Mouse (Mus musculus): ENCODE data around the gene Foxk1. TPM values are rescaled to one million over a fixed set of nuclear protein-coding genes. Genes with fewer than 3 reads are reported as not detected.

Foxk1 gene
- polyA plus RNA-seq, 1 experiment from 2014 or later, result 4.3 TPM

GRCm38 (mm10) chr5:142415401-142415800 lies 14.1 kb downstream of the Foxk1 start:
- Histone ChIP-seq H3K36me3 (replicated peaks) (peaks cover 64% of the 10 kb centered on the region), H3K27me3 (ENCODE audit: poor library complexity, severe bottlenecking) (no peaks in the 10 kb centered on the region), H3K27ac (no peak overlapping the region), H3K9me3 (no peaks in the 10 kb centered on the region), H3K4me3 (no peak overlapping the region), H3K4me1 (peaks cover 68% of the 10 kb centered on the region)
- 66% methylated on average over 6 of the region's 6 CpGs for WGBS
- no peak for DNase-seq (ENCODE audit: extremely low spot score, low spot score)

- DNase-seq (ENCODE audit: extremely low spot score, low spot score), result no peak
- Histone ChIP-seq H3K36me3 (replicated peaks) (peaks cover 66% of the 10 kb centered on the region), H3K9me3 (no peaks in the 10 kb centered on the region), H3K27ac (peak overlapping the region; percentile 74), H3K27me3 (ENCODE audit: poor library complexity, severe bottlenecking) (no peaks in the 10 kb centered on the region), H3K4me1 (peaks cover 66% of the 10 kb centered on the region), H3K4me3 (no peak overlapping the region)
- 15% methylated on average over 14 of the region's 14 CpGs for WGBS
Measured at GRCm38 (mm10) chr5:142416070-142416775, 14.9 kb downstream of the Foxk1 start.

GRCm38 (mm10) chr5:142417104-142417503 lies 15.8 kb downstream of the Foxk1 start:
- Histone ChIP-seq H3K4me3 (no peak overlapping the region), H3K4me1 (peaks cover 66% of the 10 kb centered on the region), H3K9me3 (no peaks in the 10 kb centered on the region), H3K27me3 (ENCODE audit: poor library complexity, severe bottlenecking) (no peaks in the 10 kb centered on the region), H3K36me3 (replicated peaks) (peaks cover 66% of the 10 kb centered on the region), H3K27ac (no peak overlapping the region; the same call in 1 of the 2 replicates)
- DNase-seq (ENCODE audit: extremely low spot score, low spot score), result no peak
- WGBS, result 77% methylated on average over 3 of the region's 3 CpGs

GRCm38 (mm10) chr5:142417876-142418275 lies 16.6 kb downstream of the Foxk1 start:
- DNase-seq (ENCODE audit: extremely low spot score, low spot score), result no peak
- H3K4me3 ChIP-seq, result no peak overlapping the region
- WGBS, result 86% methylated on average over 9 of the region's 9 CpGs
- no peaks in the 10 kb centered on the region for H3K9me3 ChIP-seq
- H3K36me3 ChIP-seq (replicated peaks), result peaks cover 65% of the 10 kb centered on the region
- H3K27me3 ChIP-seq (ENCODE audit: poor library complexity, severe bottlenecking), result no peaks in the 10 kb centered on the region
- peaks cover 60% of the 10 kb centered on the region for H3K4me1 ChIP-seq
- no peak overlapping the region for H3K27ac ChIP-seq

- no peak for DNase-seq (ENCODE audit: extremely low spot score, low spot score)
- peaks cover 70% of the 10 kb centered on the region for H3K36me3 ChIP-seq (replicated peaks)
- no peak overlapping the region for H3K4me3 ChIP-seq
- no peaks in the 10 kb centered on the region for H3K27me3 ChIP-seq (ENCODE audit: poor library complexity, severe bottlenecking)
- no peak overlapping the region for H3K27ac ChIP-seq
- 90% methylated on average over 4 of the region's 4 CpGs for WGBS
- H3K9me3 ChIP-seq, result no peaks in the 10 kb centered on the region
- H3K4me1 ChIP-seq, result peaks cover 54% of the 10 kb centered on the region
Measured at GRCm38 (mm10) chr5:142418419-142418818, 17.1 kb downstream of the Foxk1 start.

- DNase-seq (ENCODE audit: extremely low spot score, low spot score), result no peak
- no peaks in the 10 kb centered on the region for H3K27me3 ChIP-seq (ENCODE audit: poor library complexity, severe bottlenecking)
- 95% methylated on average over 4 of the region's 4 CpGs for WGBS
- no peak overlapping the region for H3K4me3 ChIP-seq
- H3K4me1 ChIP-seq, result peaks cover 42% of the 10 kb centered on the region
- H3K27ac ChIP-seq, result peak overlapping the region; percentile 17; the same call in 1 of the 2 replicates
- H3K36me3 ChIP-seq (replicated peaks), result peaks cover 77% of the 10 kb centered on the region
- no peaks in the 10 kb centered on the region for H3K9me3 ChIP-seq
Measured at GRCm38 (mm10) chr5:142420317-142420716, 19.0 kb downstream of the Foxk1 start.

GRCm38 (mm10) chr5:142420920-142421319 lies 19.6 kb downstream of the Foxk1 start:
- peaks cover 82% of the 10 kb centered on the region for H3K36me3 ChIP-seq (replicated peaks)
- WGBS, result 91% methylated on average over 9 of the region's 9 CpGs
- no peaks in the 10 kb centered on the region for H3K27me3 ChIP-seq (ENCODE audit: poor library complexity, severe bottlenecking)
- no peak for DNase-seq (ENCODE audit: extremely low spot score, low spot score)
- no peak overlapping the region for H3K4me3 ChIP-seq
- H3K4me1 ChIP-seq, result peaks cover 45% of the 10 kb centered on the region
- no peaks in the 10 kb centered on the region for H3K9me3 ChIP-seq
- no peak overlapping the region for H3K27ac ChIP-seq

GRCm38 (mm10) chr5:142421886-142422285 lies 20.6 kb downstream of the Foxk1 start:
- peaks cover 42% of the 10 kb centered on the region for H3K4me1 ChIP-seq
- H3K27me3 ChIP-seq (ENCODE audit: poor library complexity, severe bottlenecking), result no peaks in the 10 kb centered on the region
- H3K9me3 ChIP-seq, result no peaks in the 10 kb centered on the region
- H3K36me3 ChIP-seq (replicated peaks), result peaks cover 85% of the 10 kb centered on the region
- H3K4me3 ChIP-seq, result no peak overlapping the region
- 86% methylated on average over 5 of the region's 5 CpGs for WGBS
- no peak for DNase-seq (ENCODE audit: extremely low spot score, low spot score)
- H3K27ac ChIP-seq, result no peak overlapping the region

- WGBS, result 93% methylated on average over 10 of the region's 10 CpGs
- H3K27ac ChIP-seq, result no peak overlapping the region
- no peaks in the 10 kb centered on the region for H3K27me3 ChIP-seq (ENCODE audit: poor library complexity, severe bottlenecking)
- no peak for DNase-seq (ENCODE audit: extremely low spot score, low spot score)
- no peaks in the 10 kb centered on the region for H3K9me3 ChIP-seq
- H3K4me3 ChIP-seq, result no peak overlapping the region
- peaks cover 42% of the 10 kb centered on the region for H3K4me1 ChIP-seq
- H3K36me3 ChIP-seq (replicated peaks), result peaks cover 82% of the 10 kb centered on the region
Measured at GRCm38 (mm10) chr5:142423141-142423540, 21.8 kb downstream of the Foxk1 start.

GRCm38 (mm10) chr5:142423701-142424100 lies 22.4 kb downstream of the Foxk1 start:
- no peaks in the 10 kb centered on the region for H3K9me3 ChIP-seq
- peaks cover 77% of the 10 kb centered on the region for H3K36me3 ChIP-seq (replicated peaks)
- no peaks in the 10 kb centered on the region for H3K27me3 ChIP-seq (ENCODE audit: poor library complexity, severe bottlenecking)
- H3K27ac ChIP-seq, result no peak overlapping the region
- DNase-seq (ENCODE audit: extremely low spot score, low spot score), result no peak
- WGBS, result 59% methylated on average over 3 of the region's 3 CpGs
- H3K4me3 ChIP-seq, result no peak overlapping the region
- peaks cover 48% of the 10 kb centered on the region for H3K4me1 ChIP-seq

- H3K27me3 ChIP-seq (ENCODE audit: poor library complexity, severe bottlenecking), result no peaks in the 10 kb centered on the region
- peaks cover 49% of the 10 kb centered on the region for H3K4me1 ChIP-seq
- no peak for DNase-seq (ENCODE audit: extremely low spot score, low spot score)
- no peaks in the 10 kb centered on the region for H3K9me3 ChIP-seq
- WGBS, result 84% methylated on average over 13 of the region's 13 CpGs
- H3K4me3 ChIP-seq, result no peak overlapping the region
- H3K27ac ChIP-seq, result peak overlapping the region; percentile 66
- peaks cover 67% of the 10 kb centered on the region for H3K36me3 ChIP-seq (replicated peaks)
Measured at GRCm38 (mm10) chr5:142424627-142425349, 23.5 kb downstream of the Foxk1 start.

GRCm38 (mm10) chr5:142426476-142426875 lies 25.2 kb downstream of the Foxk1 start:
- no peaks in the 10 kb centered on the region for H3K9me3 ChIP-seq
- H3K4me1 ChIP-seq, result peaks cover 53% of the 10 kb centered on the region
- peaks cover 61% of the 10 kb centered on the region for H3K36me3 ChIP-seq (replicated peaks)
- H3K27ac ChIP-seq, result peak overlapping the region; percentile 56; the same call in 1 of the 2 replicates
- 92% methylated on average over 2 of the region's 2 CpGs for WGBS
- no peak for DNase-seq (ENCODE audit: extremely low spot score, low spot score)
- H3K27me3 ChIP-seq (ENCODE audit: poor library complexity, severe bottlenecking), result no peaks in the 10 kb centered on the region
- H3K4me3 ChIP-seq, result no peak overlapping the region

GRCm38 (mm10) chr5:142427876-142428275 lies 26.6 kb downstream of the Foxk1 start:
- no peak for DNase-seq (ENCODE audit: extremely low spot score, low spot score)
- Histone ChIP-seq H3K9me3 (no peaks in the 10 kb centered on the region), H3K4me1 (peaks cover 64% of the 10 kb centered on the region), H3K36me3 (replicated peaks) (peaks cover 61% of the 10 kb centered on the region), H3K27me3 (ENCODE audit: poor library complexity, severe bottlenecking) (no peaks in the 10 kb centered on the region), H3K4me3 (no peak overlapping the region), H3K27ac (peak overlapping the region; percentile 49)
- 83% methylated on average over 10 of the region's 10 CpGs for WGBS
